Mouse (Mus musculus) ovary, adult 18-20 months (tissue): Measurements from ENCODE around the gene Trim25.
"Not testable (repeated sequence)": the region's sequence is repeated elsewhere in the genome, so short reads cannot be mapped to it uniquely, and the experiment has no call there.

Experiments
- DNase-seq: peaks from one replicate; pipeline ENCODE4 v3.0.0; 2022; ENCODE audit warnings: low spot score, mixed read lengths

Gene Trim25

DNA sequence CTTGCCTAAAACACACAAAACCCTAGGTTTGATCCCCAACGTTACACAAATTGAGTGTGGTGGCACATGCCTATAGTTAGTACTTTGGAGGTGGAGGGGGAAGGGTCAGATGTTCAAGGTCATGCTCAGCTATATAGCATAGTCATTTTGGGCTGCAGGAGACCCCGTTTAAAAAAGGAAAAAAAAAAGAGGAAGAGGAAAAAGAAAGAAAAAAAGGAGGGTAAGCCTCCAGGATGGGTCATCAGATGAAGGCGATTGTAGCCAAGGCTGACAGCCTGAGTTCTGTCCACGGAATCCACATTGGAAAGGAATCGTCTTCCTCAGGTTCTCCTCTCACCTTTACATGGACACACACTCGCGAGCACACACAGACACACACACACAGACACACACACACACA is 4.7 kb upstream of the Trim25 start:
- no peak for DNase-seq

- no peak for DNase-seq
Measured at GRCm38 (mm10) chr11:88995616-88996015, 3.6 kb upstream of the Trim25 start.

GRCm38 (mm10) chr11:88996427-88996826 is 2.7 kb upstream of the Trim25 start:
- no peak for DNase-seq

- DNase-seq, result not testable (repeated sequence)
Measured at GRCm38 (mm10) chr11:88997343-88997742, 1.8 kb upstream of the Trim25 start.

- DNase-seq, result no peak
Measured at GRCm38 (mm10) chr11:88998406-88998805, 770 bp upstream of the Trim25 start.

GRCm38 (mm10) chr11:88999723-89000526 is 749 bp downstream of the Trim25 start:
- DNase-seq, result no peak

DNA sequence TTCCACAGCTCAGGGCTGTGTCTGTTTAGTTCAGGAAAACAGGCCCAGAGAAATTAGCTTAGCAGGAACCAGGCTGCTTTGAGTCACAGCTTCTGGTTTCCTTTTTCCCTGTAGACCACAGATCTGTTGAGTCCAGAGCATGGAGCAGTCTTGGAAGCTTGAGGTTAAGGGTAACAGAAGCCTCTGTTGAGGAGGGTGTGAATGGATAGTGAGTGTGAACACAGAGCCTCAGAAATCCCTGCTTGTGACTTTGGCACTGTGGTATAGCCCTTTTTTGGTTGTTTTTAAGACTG is 1.3 kb downstream of the Trim25 start:
- DNase-seq, result no peak

DNA sequence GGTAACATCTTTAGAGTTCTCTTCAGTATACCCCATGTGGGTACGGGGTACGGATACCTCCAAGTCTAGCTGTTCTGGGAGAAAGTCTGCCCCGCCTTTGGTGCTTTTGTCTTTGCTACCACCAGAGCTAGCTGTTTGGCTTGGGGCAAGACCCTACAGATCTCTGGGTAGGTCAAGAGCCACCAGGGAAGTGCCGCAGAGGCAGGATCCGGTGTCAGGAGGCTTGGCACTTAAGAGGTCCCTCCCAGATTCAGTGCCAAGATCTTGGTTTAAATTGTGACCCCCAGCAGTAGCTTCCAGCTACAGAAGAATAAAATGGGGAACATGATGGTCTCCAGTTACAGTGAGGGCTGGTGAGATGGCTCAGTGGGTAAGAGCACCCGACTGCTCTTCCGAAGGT is 2.4 kb downstream of the Trim25 start:
- DNase-seq, result no peak

DNA sequence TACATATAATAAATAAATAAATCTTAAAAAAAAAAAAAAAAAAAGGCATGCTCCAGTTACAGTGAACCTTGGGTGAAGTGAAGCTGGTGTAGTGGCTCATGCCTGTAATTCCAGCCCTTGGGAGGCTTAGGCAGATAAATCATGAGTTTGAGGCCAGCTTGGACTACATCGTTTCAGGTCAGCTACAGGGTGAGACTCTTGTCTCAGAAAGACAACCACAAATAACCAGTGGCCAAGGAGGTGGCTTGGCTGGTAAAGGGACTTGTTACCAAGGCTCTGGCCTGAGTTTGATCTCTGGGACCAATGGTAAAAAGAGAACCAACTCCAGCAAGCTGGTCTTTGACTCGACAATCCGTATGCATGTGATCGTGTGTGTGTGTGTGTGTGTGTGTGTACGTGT is 2.9 kb downstream of the Trim25 start:
- DNase-seq, result no peak

- DNase-seq, result no peak
Measured at GRCm38 (mm10) chr11:89002621-89003020, 3.4 kb downstream of the Trim25 start.

DNA sequence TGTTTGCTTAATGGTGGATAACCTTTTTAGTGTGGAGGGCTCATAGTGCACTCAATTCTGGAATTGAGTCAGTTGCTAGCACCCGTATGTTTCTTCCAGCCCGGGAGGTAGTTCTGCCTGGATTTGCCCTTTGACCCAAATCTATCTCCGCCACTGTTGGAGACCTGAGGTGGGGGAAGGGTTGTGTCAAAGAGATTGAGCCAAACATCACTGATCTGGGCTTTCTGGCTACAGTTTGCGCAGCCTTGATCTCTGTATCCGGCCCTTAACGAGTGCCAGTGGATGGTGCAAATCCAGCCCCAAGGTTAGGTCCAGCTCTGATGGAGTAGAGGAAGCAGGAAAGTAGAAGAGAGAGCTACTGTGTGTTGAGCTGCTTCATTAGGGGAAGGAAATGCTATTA is 3.9 kb downstream of the Trim25 start:
- DNase-seq, result no peak

DNA sequence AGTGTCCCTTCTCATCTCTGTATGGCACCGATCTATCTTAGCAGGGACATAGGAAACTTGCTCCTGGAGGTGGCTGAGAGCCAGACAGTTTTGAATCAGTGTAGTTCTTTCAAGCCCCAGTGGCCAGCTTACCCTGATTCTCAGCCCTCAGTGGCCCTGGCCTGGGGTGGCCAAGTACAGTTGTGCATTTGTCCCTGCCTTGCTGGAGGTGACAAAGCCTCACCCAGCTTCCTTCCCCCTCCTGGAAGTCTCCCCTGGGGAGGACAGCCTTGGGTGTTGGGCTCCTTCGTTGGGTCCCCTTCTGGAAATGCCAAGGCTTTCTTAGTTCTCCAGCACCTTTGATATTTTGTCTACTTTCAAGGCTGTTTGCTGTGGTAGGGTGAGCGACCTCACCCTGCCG is 4.5 kb downstream of the Trim25 start:
- no peak for DNase-seq

DNA sequence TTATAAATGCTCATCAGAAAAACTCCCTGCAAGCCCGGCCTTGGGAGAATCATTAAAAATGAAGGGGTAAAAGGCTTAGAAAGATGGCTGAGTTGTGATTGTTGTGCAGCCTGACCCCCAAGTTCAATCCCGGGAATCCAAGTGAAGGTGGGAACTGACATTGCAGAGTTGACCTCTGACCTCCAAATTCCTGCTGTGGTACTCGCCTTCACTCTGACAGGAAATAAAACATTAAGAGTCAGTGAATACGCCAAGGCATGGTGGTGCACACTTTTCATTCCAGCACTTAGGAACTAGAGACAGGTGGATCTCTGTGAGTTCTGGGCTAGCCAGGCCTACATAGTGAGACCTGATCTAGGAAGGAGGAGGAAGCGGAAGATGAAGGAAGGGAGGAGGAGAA is 6.3 kb downstream of the Trim25 start:
- DNase-seq, result no peak

DNA sequence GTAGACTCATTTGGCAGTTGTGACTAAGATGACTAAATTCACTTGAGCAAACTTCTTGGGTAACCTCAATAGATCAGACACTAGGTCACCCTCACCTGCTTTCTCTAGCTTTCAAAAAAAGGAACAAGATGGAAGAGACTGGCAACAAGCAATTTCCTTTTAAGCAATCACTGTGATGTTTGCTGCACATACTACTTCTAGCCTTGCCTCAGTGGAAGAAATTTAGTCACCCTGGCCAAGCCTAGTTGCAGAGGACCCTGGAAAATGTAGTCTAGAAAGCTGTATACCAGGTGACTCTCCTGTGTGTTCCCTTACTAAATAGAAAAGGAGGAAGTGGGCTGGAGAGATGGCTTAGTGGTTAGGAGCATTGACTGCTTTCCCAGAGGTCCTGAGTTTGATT is 7.2 kb downstream of the Trim25 start:
- DNase-seq, result no peak

DNA sequence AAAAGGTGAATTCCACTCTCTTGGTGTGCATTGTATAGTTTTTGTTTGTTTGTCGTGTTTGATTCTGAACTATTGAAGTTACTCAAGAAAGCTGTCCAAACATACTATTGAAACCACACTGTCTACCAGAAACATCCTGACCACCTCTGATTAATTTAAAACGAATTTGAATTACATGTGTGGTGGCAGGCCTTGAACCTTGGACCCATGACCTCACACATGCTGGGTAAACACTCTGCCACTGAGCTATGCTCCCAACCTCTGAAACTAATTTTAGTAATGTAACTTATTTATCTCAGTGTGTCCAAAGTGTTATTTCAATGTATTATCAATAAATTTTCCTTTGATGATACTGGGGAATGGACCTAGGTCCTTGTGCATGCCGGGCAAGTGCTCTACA is 8.4 kb downstream of the Trim25 start:
- DNase-seq, result no peak

- no peak for DNase-seq
Measured at GRCm38 (mm10) chr11:89009066-89009465, 9.9 kb downstream of the Trim25 start.

- no peak for DNase-seq
Measured at GRCm38 (mm10) chr11:89009496-89009895, 10.3 kb downstream of the Trim25 start.

GRCm38 (mm10) chr11:89012241-89012640 is 13.1 kb downstream of the Trim25 start:
- no peak for DNase-seq

GRCm38 (mm10) chr11:89017514-89018182 is 18.5 kb downstream of the Trim25 start:
- DNase-seq, result no peak

GRCm38 (mm10) chr11:89020681-89021305 is 21.6 kb downstream of the Trim25 start:
- DNase-seq, result no peak

DNA sequence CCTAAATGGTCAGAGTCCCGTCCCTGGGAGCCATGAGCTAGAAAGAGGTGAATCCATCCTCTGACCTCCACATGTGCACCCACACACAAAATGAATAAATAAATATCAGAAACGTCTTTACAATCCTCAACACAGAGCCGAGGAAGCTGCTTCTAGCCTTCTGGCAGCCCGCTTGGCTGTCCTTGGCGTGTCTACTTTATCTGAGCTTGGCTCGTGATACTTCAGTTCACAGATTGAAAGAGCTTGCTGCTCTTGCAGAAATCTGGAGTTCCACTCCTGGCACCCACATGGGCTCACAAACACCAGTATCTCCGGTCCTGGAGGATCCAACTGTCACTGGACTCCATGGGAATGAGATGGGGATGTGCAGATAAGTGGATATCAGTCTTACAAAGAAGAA is 22.5 kb downstream of the Trim25 start:
- peak; percentile 58 for DNase-seq

DNA sequence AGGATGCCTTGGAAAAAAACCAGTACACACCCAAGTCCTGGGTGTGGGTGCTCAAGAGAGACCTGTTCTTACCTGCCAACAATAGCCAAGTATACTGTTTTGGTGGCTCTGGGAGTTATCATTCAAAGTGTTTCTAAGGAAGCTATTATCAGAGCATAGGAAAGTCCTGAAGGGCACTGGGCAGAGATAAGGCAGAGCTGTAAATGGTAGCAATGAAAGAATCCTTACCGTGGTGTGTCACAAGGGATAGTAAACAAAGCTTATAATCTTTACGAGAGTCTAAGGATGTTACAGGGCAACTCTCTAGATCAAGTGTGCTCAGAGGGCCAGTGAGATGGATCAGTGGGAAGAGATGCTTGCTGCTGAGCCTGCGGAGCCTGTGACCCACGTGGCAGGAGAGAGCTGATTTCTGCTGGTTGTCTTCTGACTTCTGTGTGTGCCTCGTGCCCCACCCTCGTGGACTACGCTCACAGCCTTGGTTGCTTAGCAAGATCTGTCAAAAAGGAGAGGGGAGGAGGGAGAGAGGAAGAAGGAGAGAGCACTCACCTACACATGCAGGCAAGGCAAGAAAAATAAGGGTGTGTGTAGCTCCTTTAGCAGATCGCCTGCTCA is 23.1 kb downstream of the Trim25 start:
- no peak for DNase-seq

DNA sequence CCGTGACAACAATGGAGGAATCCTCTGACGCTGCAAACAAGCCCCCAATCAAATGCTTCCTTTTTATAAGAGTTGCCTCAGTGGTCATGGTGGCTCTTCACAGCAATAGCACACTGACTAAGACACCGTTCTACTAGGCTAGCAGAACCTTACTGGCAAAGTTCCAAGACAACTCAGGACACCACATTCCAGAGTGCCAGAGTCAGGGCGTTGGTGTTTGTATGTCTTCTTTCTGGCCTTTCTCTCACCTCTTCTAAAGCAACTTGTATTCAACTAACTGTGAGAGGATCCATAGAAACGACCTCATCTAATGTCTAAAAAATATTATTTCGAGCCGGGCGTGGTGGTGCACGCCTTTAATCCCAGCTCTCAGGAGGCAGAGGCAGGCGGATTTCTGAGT is 24.3 kb downstream of the Trim25 start:
- no peak for DNase-seq
